Mouse (Mus musculus) embryonic facial prominence, embryonic 14.5 days (tissue): ENCODE results near the gene Cmtr1. TPM values are rescaled to one million over a fixed set of nuclear protein-coding genes. Genes with fewer than 3 reads are reported as not detected.

Experiments
- ATAC-seq: fragments of 200-750 bp; cut with Nextera tagmentation; 2 replicates; pipeline ENCODE4 v1.8.0; 2017; ENCODE audit warnings: low read depth, moderate number of reproducible peaks, moderate TSS enrichment
- DNase-seq: peaks from one replicate; pipeline ENCODE4 v3.0.0-alpha.2; 2015; ENCODE audit warnings: low spot score
- H3K27ac ChIP-seq: fragments of 300-500 bp; sonication (generic); replicated peaks from 2 replicates; pipeline ENCODE4 v1.5.1; 2014; ENCODE audit warnings: low read depth, mild to moderate bottlenecking, low read length, moderate library complexity
- H3K27me3 ChIP-seq: fragments of 300-500 bp; sonication (generic); replicated peaks from 2 replicates; pipeline ENCODE4 v1.6.1; 2014; ENCODE audit warnings: low read length; ENCODE audit not compliant: control insufficient read depth, insufficient read depth
- H3K36me3 ChIP-seq: fragments of 300-500 bp; sonication (generic); 2 replicates; pipeline ENCODE4 v1.6.1; 2014; ENCODE audit warnings: low read length, mixed read lengths; ENCODE audit not compliant: control insufficient read depth, insufficient read depth
- H3K4me1 ChIP-seq: fragments of 300-500 bp; sonication (generic); 2 replicates; pipeline ENCODE4 v1.6.1; 2014; ENCODE audit warnings: antibody characterized with exemption, low read length; ENCODE audit not compliant: control insufficient read depth, insufficient read depth
- H3K4me2 ChIP-seq: fragments of 300-500 bp; sonication (generic); 2 replicates; pipeline ENCODE4 v1.6.1; 2014; ENCODE audit warnings: low read depth, mild to moderate bottlenecking, low read length, moderate library complexity, mixed read lengths
- H3K4me3 ChIP-seq: fragments of 300-500 bp; sonication (generic); 2 replicates; pipeline ENCODE4 v1.5.1; 2014; ENCODE audit warnings: low read depth, mild to moderate bottlenecking, low read length
- H3K9ac ChIP-seq: fragments of 300-500 bp; sonication (generic); 2 replicates; pipeline ENCODE4 v1.6.1; 2014; ENCODE audit warnings: low read depth, mild to moderate bottlenecking, low read length, moderate library complexity, mixed read lengths
- H3K9me3 ChIP-seq: fragments of 300-500 bp; sonication (generic); 2 replicates; pipeline ENCODE4 v1.6.1; 2016; ENCODE audit warnings: low read length; ENCODE audit not compliant: control insufficient read depth
- WGBS: fragments of 180-500 bp; shearing (Covaris S2); extraction: QIAGEN DNeasy Blood & Tissue Kit; methylation state at CpG from one replicate; pipeline ENCODE4 v1.1.7; 2014; 5-methylcytosine and 5-hydroxymethylcytosine counted together
- polyA plus RNA-seq: library from polyadenylated mRNA; unstranded; fragments of >200 nt; fragmentation: Nextera tagmentation; extraction: Ambion mirVana; gene quantifications from 2 replicates; pipeline ENCODE4 v1.2.1, GENCODE M21; 2014

Gene Cmtr1
- polyA plus RNA-seq, 1 experiment from 2014 or later, result 88.9 TPM

DNA sequence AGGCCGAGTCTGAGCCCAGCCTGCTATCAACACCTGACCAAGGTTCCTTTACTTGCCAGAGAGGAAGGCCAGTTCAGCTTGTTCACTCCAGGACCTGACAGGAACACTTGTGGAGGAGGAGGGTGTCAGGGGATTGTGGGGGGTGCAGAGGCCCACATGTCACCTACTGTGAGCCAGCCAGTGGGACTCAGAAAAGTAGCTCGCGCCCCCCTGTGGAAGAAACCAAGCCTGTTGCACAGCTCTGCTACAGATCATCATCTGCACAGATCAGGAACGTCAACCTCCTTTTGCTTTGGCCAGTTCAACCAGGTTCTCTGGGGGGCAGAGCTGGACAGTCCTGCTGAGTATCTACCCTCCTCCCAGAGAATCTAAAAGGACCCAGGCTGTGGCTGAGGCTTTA is 94.1 kb downstream of the Cmtr1 start:
- Histone ChIP-seq H3K27ac (no peak overlapping the region), H3K4me1 (no peaks in the 10 kb centered on the region), H3K27me3 (no peaks in the 10 kb centered on the region), H3K36me3 (no peaks in the 10 kb centered on the region), H3K9ac (no peak overlapping the region), H3K4me2 (no peak overlapping the region), H3K9me3 (no peaks in the 10 kb centered on the region), H3K4me3 (no peak overlapping the region)
- DNase-seq (no peak), ATAC-seq (no peak)
- 62% methylated on average over 4 of the region's 4 CpGs for WGBS

Other genes with a start within 250 kb of the Cmtr1 start
- 10.7 and 13.6 TPM in 2 replicates for gene Pim1, start 169.8 kb upstream of the Cmtr1 start, polyA plus RNA-seq
- gene Gm17657, start 111.0 kb upstream of the Cmtr1 start, polyA plus RNA-seq, result not detected in 2 replicates
- gene Tbc1d22b, start 110.8 kb upstream of the Cmtr1 start, polyA plus RNA-seq, result 12.3 and 12.6 TPM in 2 replicates
- gene Tmem217, start 108.2 kb upstream of the Cmtr1 start, polyA plus RNA-seq, result 0.18 and 0.30 TPM in 2 replicates
- 66.0 and 68.1 TPM in 2 replicates for gene Rnf8, start 45.8 kb upstream of the Cmtr1 start, polyA plus RNA-seq
- gene Gm28043, start 45.7 kb upstream of the Cmtr1 start, polyA plus RNA-seq, result 2.2 and 2.6 TPM in 2 replicates
- gene Ccdc167, start 56.4 kb downstream of the Cmtr1 start, polyA plus RNA-seq, result 14.9 and 15.2 TPM in 2 replicates